ENCODE assay signal across 8 mouse cellular contexts in genomic region chr3:22090431-22091265, GRCm38 (mm10). TPM values are rescaled to one million over a fixed set of nuclear protein-coding genes. Genes with fewer than 3 reads are reported as not detected.
DNase-seq lines count a peak whose midpoint lies in the region; ATAC-seq and TF ChIP-seq lines count a peak whose summit lies in the region.

No protein-coding gene starts in this region.

- peaks cover 23% of the 10 kb centered on the region for H3K4me1 ChIP-seq in embryonic facial prominence, embryonic 15.5 days
- H3K4me1 ChIP-seq in kidney, postnatal 0 days (replicated peaks; ENCODE audit: insufficient read depth, low read length), result peaks cover 11% of the 10 kb centered on the region
- H3K4me1 ChIP-seq in small intestine, adult 2 months (ENCODE audit: control insufficient read depth, insufficient read depth, insufficient read length, low read length), result peaks cover 27% of the 10 kb centered on the region; the same call in 1 of the 2 replicates

- DNase-seq in layer of hippocampus, adult 2 months (ENCODE audit: low spot score in 2 of 2), result no peak
- no peak for DNase-seq in layer of hippocampus, postnatal 36 days
- DNase-seq in kidney, postnatal 0 days (ENCODE audit: low spot score), result peak; percentile 70
- no peak for DNase-seq in left cerebral cortex, postnatal 4 days
- DNase-seq in left cerebral cortex, postnatal 14 days (ENCODE audit: low spot score in 2 of 2), result no peak
- DNase-seq in cerebellum, postnatal 36 days, result no peak

- H3K36me3 ChIP-seq in embryonic facial prominence, embryonic 15.5 days, result no peaks in the 10 kb centered on the region
- no peaks in the 10 kb centered on the region for H3K36me3 ChIP-seq in kidney, postnatal 0 days (ENCODE audit: insufficient read depth, low read length)
- 0 out of 2 replicates have a peak, but pooled peaks cover 3% of the 10 kb centered on the region for H3K36me3 ChIP-seq in small intestine, adult 2 months (ENCODE audit: control insufficient read depth, insufficient read depth, low read length)

- H3K27me3 ChIP-seq in embryonic facial prominence, embryonic 15.5 days, result no peaks in the 10 kb centered on the region
- no peaks in the 10 kb centered on the region for H3K27me3 ChIP-seq in kidney, postnatal 0 days (ENCODE audit: insufficient read depth, low read length)
- H3K27me3 ChIP-seq in small intestine, adult 2 months (ENCODE audit: control insufficient read depth, insufficient read depth, low read length), result no peaks in the 10 kb centered on the region

- intact Hi-C loops in left cerebral cortex, postnatal 4 days (cut with DNase I), result no loop called here
- intact Hi-C loops in left cerebral cortex, postnatal 14 days (cut with DNase I), result no loop called here

- H3K27ac ChIP-seq in layer of hippocampus, adult 2 months, result peak overlapping the region; percentile 37; the same call in 1 of the 2 replicates
- H3K27ac ChIP-seq in embryonic facial prominence, embryonic 15.5 days (replicated peaks), result peak overlapping the region; percentile 11; the same call in 1 of the 2 replicates
- H3K27ac ChIP-seq in kidney, postnatal 0 days, result peak overlapping the region; percentile 47
- peak overlapping the region; percentile 14 for H3K27ac ChIP-seq in small intestine, adult 2 months (ENCODE audit: insufficient read depth, low read depth, low read length)

- TF ChIP-seq CTCF in layer of hippocampus, adult 2 months (conservative IDR thresholded peaks at IDR 0.05), result no peak
- TF ChIP-seq CTCF in kidney, postnatal 0 days (IDR thresholded peaks at IDR 0.05; ENCODE audit: low read depth), result no peak
- no peak for TF ChIP-seq CTCF in small intestine, adult 2 months (IDR thresholded peaks at IDR 0.05; ENCODE audit: extremely low read depth, insufficient read length, insufficient replicate concordance, low read depth, low read length)

- H3K4me3 ChIP-seq in layer of hippocampus, adult 2 months, result no peak overlapping the region
- no peak overlapping the region for H3K4me3 ChIP-seq in embryonic facial prominence, embryonic 15.5 days (replicated peaks)
- H3K4me3 ChIP-seq in kidney, postnatal 0 days (replicated peaks; ENCODE audit: low read depth, low read length), result no peak overlapping the region
- no peak overlapping the region for H3K4me3 ChIP-seq in small intestine, adult 2 months (ENCODE audit: low read depth, low read length)

- H3K9me3 ChIP-seq in embryonic facial prominence, embryonic 15.5 days (replicated peaks), result no peaks in the 10 kb centered on the region
- H3K9me3 ChIP-seq in kidney, postnatal 0 days (replicated peaks; ENCODE audit: low read length), result no peaks in the 10 kb centered on the region

- WGBS in embryonic facial prominence, embryonic 15.5 days, result 60% methylated on average over 8 of the region's 8 CpGs
- WGBS in kidney, postnatal 0 days, result 31% methylated on average over 8 of the region's 8 CpGs
- WGBS in small intestine, adult 2 months, result 16% methylated on average over 8 of the region's 8 CpGs

- no peak for TF ChIP-seq POLR2A in small intestine, adult 2 months (IDR thresholded peaks at IDR 0.05; ENCODE audit: low read depth, low read length)

- H3K9ac ChIP-seq in embryonic facial prominence, embryonic 15.5 days, result no peak overlapping the region
- no peak overlapping the region for H3K9ac ChIP-seq in kidney, postnatal 0 days (ENCODE audit: low read depth, low read length)

- H3K4me2 ChIP-seq in embryonic facial prominence, embryonic 15.5 days (replicated peaks), result no peak overlapping the region
- no peak overlapping the region for H3K4me2 ChIP-seq in kidney, postnatal 0 days (ENCODE audit: low read length)

- peak; percentile 37; the same call in 1 of the 2 replicates for ATAC-seq in embryonic facial prominence, embryonic 15.5 days (ENCODE audit: insufficient number of reproducible peaks, low FRiP score, low TSS enrichment, low read depth)
- ATAC-seq in kidney, postnatal 0 days (replicated peaks; ENCODE audit: low FRiP score, low read depth), result peak; percentile 83

RNA-seq across cellular contexts. Expression of gene Tbl1xr1, which starts 14.2 kb away (rescaled TPM):
- 100 to 1,000 TPM; 154 to 161 TPM for total RNA-seq in layer of hippocampus, adult 2 months (2021)
- total RNA-seq in layer of hippocampus, postnatal 36 days (2021), result 100 to 1,000 TPM; 142 to 156 TPM
- polyA plus RNA-seq in embryonic facial prominence, embryonic 15.5 days (2015; fragmentation: Nextera tagmentation; extraction: Ambion mirVana), result 23.5 and 28.3 TPM in 2 replicates
- 10.7 and 12.2 TPM in 2 replicates for polyA plus RNA-seq in kidney, postnatal 0 days (2015; fragmentation: Nextera tagmentation; extraction: Ambion mirVana)
- polyA plus RNA-seq in small intestine, adult 2 months (2012; rRNA removed), result 11.5 and 15.8 TPM in 2 replicates
- 100 to 1,000 TPM; 104 to 122 TPM for total RNA-seq in left cerebral cortex, postnatal 4 days (2021)
- total RNA-seq in left cerebral cortex, postnatal 14 days (2021), result 100 to 1,000 TPM; 117 to 125 TPM
